Mouse (Mus musculus) ES-Bruce4 (cell line): ENCODE results near the gene Homer2.

Source experiments
- CTCF ChIP-seq: IDR thresholded peaks from one replicate; pipeline ENCODE4 v1.8.1; 2011; ENCODE audit warnings: low read depth, low read length
- EP300 ChIP-seq: IDR thresholded peaks from 2 replicates; pipeline ENCODE4 v1.6.1; 2011; ENCODE audit warnings: low read depth, low read length; ENCODE audit not compliant: insufficient read depth
- POLR2A ChIP-seq: IDR thresholded peaks from one replicate; pipeline ENCODE4 v1.8.1; 2011; ENCODE audit warnings: low read length; ENCODE audit not compliant: insufficient read depth

DNA sequence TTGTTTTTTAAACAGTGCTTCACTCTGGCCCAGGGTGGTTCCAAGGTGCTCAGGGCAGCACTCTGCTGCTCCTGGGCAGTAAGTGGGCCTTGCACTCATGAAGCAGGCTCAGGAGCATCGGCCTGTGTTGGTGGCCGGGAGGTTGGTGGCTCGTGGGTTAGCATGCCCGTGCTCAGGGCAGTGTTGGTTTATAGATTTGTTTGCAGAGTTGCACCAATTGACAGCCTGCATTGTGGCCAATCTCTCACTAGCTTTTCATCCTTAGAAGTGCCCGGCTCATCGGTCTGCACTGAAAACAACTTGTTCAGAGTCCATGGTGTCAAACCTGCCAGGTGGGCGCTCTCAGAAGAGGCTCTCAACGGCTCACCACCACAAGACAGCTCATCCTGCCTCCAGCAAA, 113.9 kb downstream of the Homer2 start:
- no peak for TF ChIP-seq CTCF
- no peak for TF ChIP-seq EP300
- TF ChIP-seq POLR2A = no peak
